Mouse (Mus musculus) stomach, postnatal 0 days (tissue): ENCODE results near the gene Pafah1b2.

Source experiments
- CTCF ChIP-seq: IDR thresholded peaks from 2 replicates; pipeline ENCODE4 v1.5.1; 2016; ENCODE audit warnings: antibody characterized with exemption, low read depth, mild to moderate bottlenecking, moderate library complexity
- EP300 ChIP-seq: optimal IDR thresholded peaks from 2 replicates; pipeline ENCODE3; 2016; ENCODE audit warnings: antibody characterized with exemption

GRCm38 (mm10) chr9:46015081-46015551 lies 2.6 kb upstream of the Pafah1b2 start:
- TF ChIP-seq CTCF (no peak), EP300 (no peak)
